Mouse (Mus musculus) G1E (cell line): ENCODE measurements around the gene Hnf1b.

Source experiments
- CTCF ChIP-seq: IDR thresholded peaks from 2 replicates; pipeline ENCODE4 v1.5.1; 2012; ENCODE audit warnings: low read depth, low read length, inconsistent platforms, mixed read lengths
- GATA2 ChIP-seq: IDR thresholded peaks from 2 replicates; pipeline ENCODE4 v1.6.1; 2012; ENCODE audit warnings: low read depth, low read length, inconsistent platforms, borderline replicate concordance
- TAL1 ChIP-seq: conservative IDR thresholded peaks from 2 replicates; pipeline ENCODE4 v1.6.1; 2012; ENCODE audit warnings: low read depth, low read length, inconsistent platforms, mixed read lengths

DNA sequence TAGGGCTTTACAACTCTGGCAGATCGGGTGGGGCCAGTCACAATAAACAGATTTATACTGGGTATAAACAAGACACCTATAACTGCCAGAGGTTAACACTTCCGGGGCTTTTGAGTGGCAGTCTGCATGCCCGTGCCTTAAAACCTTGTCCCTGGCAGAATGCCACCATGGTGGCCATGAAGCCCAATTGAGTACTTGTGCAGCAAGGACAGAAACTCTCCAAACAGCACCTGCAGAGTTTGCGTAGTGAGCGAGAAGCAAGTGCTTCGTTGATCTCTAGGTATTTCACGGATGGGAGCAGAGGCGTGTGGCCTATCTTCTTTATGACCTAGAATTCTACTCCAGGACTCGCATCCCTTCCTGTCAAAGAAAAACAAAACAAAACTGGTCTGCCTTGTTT, 23.6 kb downstream of the Hnf1b start:
- TF ChIP-seq CTCF (no peak), TAL1 (no peak), GATA2 (no peak)
